Mouse (Mus musculus): ENCODE measurements at regions not wholly inside any gene's neighbourhood (a gene's known extent, or its start where the extent isn't known, plus 50 kb on each side); places are given as distances from the start of the nearest gene placed in this dataset.

GRCm38 (mm10) chr14:37296531-37296930 lies 161.5 kb upstream of the Ghitm start:
- DNase-seq (ENCODE audit: low spot score in 2 of 2): no peak

DNA sequence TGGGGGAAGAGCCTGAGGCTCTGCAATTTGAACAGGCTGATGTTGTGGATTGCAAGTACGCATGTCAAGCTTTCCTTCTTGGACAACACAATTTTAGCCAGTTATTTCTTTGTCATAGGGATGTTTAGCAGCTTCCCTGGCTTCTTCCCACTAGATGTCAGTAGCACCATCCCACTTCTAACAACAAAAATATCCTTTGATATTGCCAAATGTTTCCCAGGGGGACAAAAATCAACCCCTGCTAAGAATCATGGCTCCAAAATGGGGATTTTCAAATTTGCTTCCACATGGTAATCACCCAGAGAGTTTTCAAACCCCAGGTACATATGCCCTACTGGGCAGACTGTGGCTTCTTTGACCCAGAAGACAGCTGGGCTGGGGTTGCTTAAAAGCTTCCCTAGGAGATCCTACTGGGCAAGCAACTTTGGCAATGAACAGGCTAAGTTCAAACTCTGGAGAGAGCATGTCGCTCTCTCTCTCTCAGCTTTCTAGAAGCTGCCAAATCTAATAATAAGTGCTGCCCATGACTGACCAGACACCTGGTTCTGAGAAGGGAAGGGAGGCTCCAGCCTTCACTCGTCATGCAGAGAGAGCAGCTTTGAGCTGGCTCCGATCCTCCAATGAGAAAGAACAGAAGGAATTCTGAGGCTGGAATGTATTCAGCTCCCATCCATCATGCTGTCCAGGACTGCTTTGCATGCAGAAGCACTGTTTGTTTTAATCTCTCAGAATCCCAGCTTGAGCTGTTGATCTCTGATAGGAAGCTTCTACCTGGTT lies 157.2 kb upstream of the Ghitm start:
- no peak for DNase-seq (ENCODE audit: low spot score in 2 of 2)

- DNase-seq (ENCODE audit: low spot score in 2 of 2): no peak
Observed at GRCm38 (mm10) chr14:37284391-37284790, 149.3 kb upstream of the Ghitm start.

- no peak for DNase-seq (ENCODE audit: low spot score in 2 of 2)
Observed at GRCm38 (mm10) chr14:37279356-37279755, 144.3 kb upstream of the Ghitm start.

DNA sequence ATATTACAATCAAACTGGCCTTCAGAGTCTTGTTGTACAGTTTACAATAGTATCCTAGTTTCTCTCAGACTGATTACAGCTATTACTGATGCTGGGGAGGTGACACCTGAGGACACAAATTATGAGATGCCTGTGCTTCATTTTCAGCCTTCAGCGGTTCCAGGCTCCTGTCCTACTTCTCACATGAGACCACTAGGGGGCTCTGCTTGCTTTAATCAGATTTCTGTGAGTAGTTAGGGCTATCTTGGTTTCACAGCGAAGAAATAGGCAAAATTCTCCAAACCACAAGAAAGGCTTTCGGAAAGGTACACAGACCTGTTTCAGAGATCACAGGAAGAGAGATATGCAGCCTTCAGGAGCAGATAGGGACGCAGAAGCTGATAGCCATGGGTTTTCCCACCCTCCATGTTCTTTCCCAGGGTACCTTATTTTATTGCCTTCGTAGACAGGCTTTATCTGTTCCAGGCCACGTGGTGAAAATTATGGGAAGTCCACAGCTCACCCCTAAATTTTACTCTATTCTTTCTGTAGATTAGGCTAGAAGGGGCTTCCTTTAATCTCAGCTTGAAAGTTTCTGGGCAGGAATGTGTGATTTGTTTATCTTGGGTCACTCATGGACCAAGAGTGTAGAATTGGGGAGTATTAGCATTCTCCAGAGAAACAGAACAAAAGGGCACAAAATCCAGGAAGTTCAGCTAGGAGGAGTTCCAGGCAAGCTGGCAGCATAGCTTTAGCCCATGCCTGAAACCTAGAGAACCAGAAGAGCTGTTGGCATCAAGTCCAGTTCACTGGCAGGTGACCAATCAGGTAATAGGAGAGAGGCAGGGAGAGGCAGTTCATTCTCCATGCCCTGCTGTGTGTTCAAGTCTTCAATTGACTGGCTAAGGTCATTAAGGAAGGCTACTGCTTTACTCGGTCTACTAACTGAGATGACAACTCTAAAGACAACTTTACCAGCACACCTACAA lies 141.9 kb upstream of the Ghitm start:
- peak in 1 of 2 experiments; percentile 21 for DNase-seq (ENCODE audit: low spot score in 2 of 2)

DNA sequence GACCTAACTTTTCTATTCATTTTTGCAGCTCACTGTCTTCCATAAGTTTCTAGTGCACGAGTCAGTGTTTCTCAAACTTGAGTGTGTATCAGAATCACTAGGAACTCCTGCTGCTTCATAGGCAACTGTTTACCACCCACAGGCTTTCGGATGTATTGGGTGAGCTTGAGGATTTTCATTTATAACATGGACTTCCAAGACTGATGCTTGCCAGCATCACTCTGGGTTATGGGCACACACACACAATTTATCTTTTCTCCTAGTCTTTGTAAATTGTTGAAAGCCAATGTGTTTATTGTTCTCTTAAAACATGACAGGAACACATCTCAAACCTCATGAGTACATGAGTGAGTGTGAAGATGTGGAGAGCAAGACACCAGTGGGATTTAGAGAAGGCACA lies 137.0 kb upstream of the Ghitm start:
- no peak for DNase-seq (ENCODE audit: low spot score in 2 of 2)

GRCm38 (mm10) chr14:37271015-37271933 lies 136.2 kb upstream of the Ghitm start:
- DNase-seq (ENCODE audit: low spot score in 2 of 2): no peak

DNA sequence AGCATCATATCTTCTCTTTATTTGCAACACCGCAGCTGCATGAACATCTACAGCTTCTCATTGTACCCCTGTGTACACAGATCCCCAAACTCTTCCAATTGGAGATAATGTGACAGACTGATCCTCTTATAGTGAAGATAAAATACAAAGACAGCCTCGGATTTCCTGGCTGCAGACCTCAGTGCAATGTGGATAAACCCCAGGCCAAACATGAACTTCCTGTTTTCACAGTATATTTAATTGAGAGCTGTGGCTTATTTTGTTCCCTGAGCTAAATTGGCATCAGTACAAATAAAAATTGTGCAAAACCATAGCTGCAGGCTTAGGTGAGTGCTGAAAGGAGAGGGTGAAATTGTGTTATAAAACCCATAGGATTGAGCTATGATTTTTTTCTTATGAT lies 134.8 kb upstream of the Ghitm start:
- DNase-seq (ENCODE audit: low spot score in 2 of 2): no peak

- DNase-seq (ENCODE audit: low spot score in 2 of 2): peak; percentile 27 to 50
Observed at GRCm38 (mm10) chr14:37238632-37239032, 103.6 kb upstream of the Ghitm start.

- no peak for DNase-seq (ENCODE audit: low spot score in 2 of 2)
Observed at GRCm38 (mm10) chr14:37237191-37237590, 102.1 kb upstream of the Ghitm start.

DNA sequence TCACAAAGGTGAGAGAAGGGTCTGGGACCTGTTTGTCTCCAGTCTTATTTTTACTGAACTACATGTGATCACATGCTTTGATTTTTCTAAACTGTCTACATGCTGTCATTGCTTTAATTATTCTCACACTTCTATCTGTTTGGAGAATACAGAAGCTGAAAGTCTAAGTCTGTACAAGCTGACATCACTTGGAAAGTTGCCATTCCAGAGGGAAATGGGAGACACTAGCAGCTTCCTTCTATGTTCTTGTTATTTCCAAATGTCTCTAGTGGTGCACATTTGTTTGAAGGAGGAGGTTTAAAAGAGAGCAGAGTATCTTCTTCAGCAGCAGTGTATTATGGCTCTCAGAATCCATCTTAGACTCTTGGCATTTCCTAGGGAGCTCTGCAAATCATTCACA lies 73.2 kb upstream of the Ghitm start:
- no peak for DNase-seq (ENCODE audit: low spot score in 2 of 2)

- no peak for DNase-seq (ENCODE audit: low spot score in 2 of 2)
Observed at GRCm38 (mm10) chr14:37189795-37190194, 54.7 kb upstream of the Ghitm start.
